Mouse (Mus musculus) hindbrain, embryonic 14.5 days (tissue): ENCODE measurements around the gene Akap17b. TPM values are rescaled to one million over a fixed set of nuclear protein-coding genes. Genes with fewer than 3 reads are reported as not detected.
A peak's percentile ranks its signal among the peaks of the same experiment; 100 is the strongest.

ENCODE experiments used
- ATAC-seq: fragments of 200-750 bp; cut with Nextera tagmentation; 2 replicates; pipeline ENCODE4 v1.8.0; 2017; ENCODE audit warnings: moderate number of reproducible peaks, mild to moderate bottlenecking, moderate TSS enrichment, moderate library complexity; ENCODE audit not compliant: low FRiP score
- DNase-seq: peaks from one replicate; pipeline ENCODE4 v3.0.0-alpha.2; 2015; ENCODE audit warnings: low spot score
- H3K27ac ChIP-seq: fragments of 300-500 bp; sonication (generic); 2 replicates; pipeline ENCODE4 v1.5.1; 2014; ENCODE audit warnings: mild to moderate bottlenecking, moderate library complexity
- H3K27me3 ChIP-seq: fragments of 300-500 bp; sonication (generic); 2 replicates; pipeline ENCODE4 v1.6.1; 2014; ENCODE audit warnings: mild to moderate bottlenecking, low read length, mixed read lengths; ENCODE audit not compliant: control insufficient read depth, insufficient read depth
- H3K36me3 ChIP-seq: fragments of 300-500 bp; sonication (generic); replicated peaks from 2 replicates; pipeline ENCODE4 v1.6.1; 2014; ENCODE audit not compliant: control insufficient read depth, insufficient read depth
- H3K4me1 ChIP-seq: fragments of 300-500 bp; sonication (generic); replicated peaks from 2 replicates; pipeline ENCODE4 v1.6.1; 2014; ENCODE audit warnings: antibody characterized with exemption, low read length, mixed read lengths; ENCODE audit not compliant: control insufficient read depth, insufficient read depth
- H3K4me2 ChIP-seq: fragments of 300-500 bp; sonication (generic); replicated peaks from 2 replicates; pipeline ENCODE4 v1.6.1; 2014; ENCODE audit warnings: mild to moderate bottlenecking, moderate library complexity
- H3K4me3 ChIP-seq: fragments of 300-500 bp; sonication (generic); replicated peaks from 2 replicates; pipeline ENCODE4 v1.5.1; 2014; ENCODE audit warnings: mild to moderate bottlenecking, low read length
- H3K9ac ChIP-seq: fragments of 300-500 bp; sonication (generic); 2 replicates; pipeline ENCODE4 v1.6.1; 2014
- H3K9me3 ChIP-seq: fragments of 300-500 bp; sonication (generic); 2 replicates; pipeline ENCODE4 v1.6.1; 2016; ENCODE audit warnings: low read length; ENCODE audit not compliant: control insufficient read depth
- WGBS: fragments of 180-500 bp; shearing (Covaris S2); extraction: QIAGEN DNeasy Blood & Tissue Kit; methylation state at CpG from one replicate; pipeline ENCODE4 v1.1.7; 2014; 5-methylcytosine and 5-hydroxymethylcytosine counted together
- polyA plus RNA-seq: library from polyadenylated mRNA; unstranded; fragments of >200 nt; fragmentation: Nextera tagmentation; extraction: Ambion mirVana; gene quantifications from 2 replicates; pipeline ENCODE4 v1.2.1, GENCODE M21; 2014

The Akap17b gene
- polyA plus RNA-seq = 6.6 and 6.8 TPM in 2 replicates

DNA sequence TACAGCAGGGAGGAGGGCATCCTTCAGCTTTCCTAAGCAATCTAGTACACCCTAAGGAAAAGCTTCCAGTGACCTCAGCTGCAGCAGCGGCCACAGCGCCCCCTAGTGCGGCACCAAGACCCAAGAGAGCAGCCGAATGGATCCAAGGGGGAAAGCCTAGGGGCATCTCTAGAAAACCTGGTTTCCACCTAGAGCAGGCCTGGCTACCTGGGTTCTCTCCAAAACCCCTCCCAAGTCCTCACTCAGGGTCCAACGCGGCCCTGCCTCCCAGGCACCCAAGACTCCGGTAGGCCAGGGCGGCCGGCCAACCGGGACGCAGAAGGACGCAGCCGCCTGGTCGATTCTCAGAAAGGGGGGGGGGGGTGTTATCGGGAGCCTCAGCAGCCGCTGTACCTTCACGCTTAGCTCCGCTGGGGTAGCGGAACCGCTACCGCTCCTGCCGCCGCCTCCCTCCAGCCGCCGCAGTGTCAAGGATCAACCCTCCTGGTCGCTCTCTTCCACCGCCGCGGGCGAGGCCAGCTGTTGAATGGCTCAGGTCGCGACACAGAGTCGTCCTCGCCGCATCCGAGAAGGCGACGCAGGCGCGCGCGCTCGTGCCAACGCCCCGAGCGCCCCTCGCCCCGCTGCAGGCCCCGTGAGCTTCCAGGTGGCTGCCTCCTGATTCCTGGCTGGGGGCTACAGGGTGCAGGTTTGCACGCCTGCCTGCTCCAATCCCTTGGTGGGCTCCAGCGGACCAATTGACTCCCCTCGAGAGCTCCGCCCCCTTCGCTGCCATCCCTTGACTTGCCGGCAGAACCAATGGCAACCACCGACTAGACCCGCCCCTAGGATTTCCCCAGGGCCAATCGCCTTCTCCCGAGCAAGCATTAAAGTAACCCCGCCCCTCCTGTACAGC lies at the start of gene Akap17b:
Akap17b (minus strand) TSS at position 739 of the 895 bp plus-strand sequence.
- Histone ChIP-seq H3K4me3 (peak within 1 kb of the TSS; percentile 61), H3K9me3 (no peaks in the 10 kb centered on the region), H3K4me2 (peak within 1 kb of the TSS; percentile 55), H3K27me3 (no peaks in the 10 kb centered on the region), H3K36me3 (no peaks in the 10 kb centered on the region), H3K9ac (peak within 1 kb of the TSS; percentile 79), H3K27ac (peak within 1 kb of the TSS; percentile 86), H3K4me1 (no peaks in the 10 kb centered on the region)
- 23% methylated on average over 35 of the region's 60 CpGs for WGBS
- peak; percentile 95 for ATAC-seq
- peak; percentile 73 for DNase-seq

DNA sequence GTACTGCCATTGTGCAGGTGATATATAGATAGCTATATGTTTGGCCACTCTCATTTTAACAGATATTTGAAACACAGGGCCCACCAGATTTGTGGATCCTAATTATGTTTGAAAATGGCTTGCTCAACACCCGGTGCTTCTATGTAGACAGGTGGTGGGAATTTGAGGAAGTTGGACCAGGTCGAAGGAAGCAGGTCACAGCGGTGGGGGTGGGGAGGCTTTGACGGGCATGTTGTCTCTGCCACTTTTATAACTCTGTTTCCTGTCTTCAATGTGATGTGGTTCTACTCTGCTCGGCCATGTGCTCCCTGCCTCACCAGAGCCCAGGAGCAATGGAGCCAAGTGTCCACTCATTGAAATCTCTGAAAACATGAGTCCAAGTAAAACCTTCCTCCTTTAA lies 46.2 kb upstream of the Akap17b start:
- ATAC-seq = no peak
- Histone ChIP-seq H3K9ac (no peak overlapping the region), H3K4me2 (no peak overlapping the region), H3K9me3 (no peaks in the 10 kb centered on the region), H3K4me3 (no peak overlapping the region), H3K27me3 (no peaks in the 10 kb centered on the region), H3K36me3 (no peaks in the 10 kb centered on the region), H3K27ac (no peak overlapping the region), H3K4me1 (no peaks in the 10 kb centered on the region)
- DNase-seq = no peak
- WGBS = 88% methylated on average over 5 of the region's 5 CpGs

DNA sequence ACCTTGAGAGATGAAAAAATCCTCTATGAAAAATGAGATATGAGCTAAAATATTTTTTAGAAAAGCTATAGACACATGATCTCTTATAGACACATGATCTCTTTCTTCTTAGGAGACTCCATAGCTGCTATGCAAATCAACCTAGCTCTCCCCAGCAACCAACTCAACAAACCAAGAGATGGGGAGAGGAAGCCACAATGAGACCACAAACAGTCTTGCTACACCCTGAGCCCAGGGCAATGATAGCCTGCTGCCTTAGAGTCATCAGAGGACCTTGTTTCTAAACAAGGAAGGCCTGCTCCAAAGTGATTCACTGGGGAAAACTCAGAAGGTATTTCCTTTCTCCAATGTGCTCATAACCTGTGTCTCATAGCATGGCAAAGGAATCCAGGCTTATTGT lies 44.5 kb upstream of the Akap17b start:
- Histone ChIP-seq H3K4me2 (no peak overlapping the region), H3K27me3 (no peaks in the 10 kb centered on the region), H3K36me3 (no peaks in the 10 kb centered on the region), H3K27ac (no peak overlapping the region), H3K9ac (no peak overlapping the region), H3K9me3 (no peaks in the 10 kb centered on the region), H3K4me1 (no peaks in the 10 kb centered on the region), H3K4me3 (no peak overlapping the region)
- DNase-seq (no peak), ATAC-seq (no peak)

DNA sequence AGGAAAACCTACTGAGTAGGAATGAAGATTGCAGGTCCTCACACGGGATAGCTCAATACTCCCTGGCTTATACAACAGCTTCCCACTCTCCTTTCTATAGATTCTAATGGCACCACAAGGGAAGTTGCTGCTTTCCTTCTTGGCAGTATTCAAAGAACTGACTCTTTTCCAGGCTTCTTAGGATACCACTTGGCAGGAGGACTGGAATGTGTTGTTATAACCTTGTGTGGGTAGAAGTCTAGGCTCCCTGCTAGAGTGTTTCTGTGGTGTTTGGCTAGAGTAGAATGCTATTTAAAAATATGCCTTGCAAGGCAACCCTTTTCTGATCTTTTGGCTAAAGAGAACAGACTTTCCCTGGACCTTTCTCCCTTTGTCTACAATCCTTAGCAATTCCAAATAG lies 31.6 kb upstream of the Akap17b start:
- DNase-seq (no peak), ATAC-seq (no peak)
- Histone ChIP-seq H3K27ac (no peak overlapping the region), H3K27me3 (no peaks in the 10 kb centered on the region), H3K36me3 (no peaks in the 10 kb centered on the region), H3K4me1 (no peaks in the 10 kb centered on the region), H3K9ac (no peak overlapping the region), H3K4me3 (no peak overlapping the region), H3K4me2 (no peak overlapping the region), H3K9me3 (no peaks in the 10 kb centered on the region)
- 46% methylated on average over 1 of the region's 1 CpGs for WGBS

DNA sequence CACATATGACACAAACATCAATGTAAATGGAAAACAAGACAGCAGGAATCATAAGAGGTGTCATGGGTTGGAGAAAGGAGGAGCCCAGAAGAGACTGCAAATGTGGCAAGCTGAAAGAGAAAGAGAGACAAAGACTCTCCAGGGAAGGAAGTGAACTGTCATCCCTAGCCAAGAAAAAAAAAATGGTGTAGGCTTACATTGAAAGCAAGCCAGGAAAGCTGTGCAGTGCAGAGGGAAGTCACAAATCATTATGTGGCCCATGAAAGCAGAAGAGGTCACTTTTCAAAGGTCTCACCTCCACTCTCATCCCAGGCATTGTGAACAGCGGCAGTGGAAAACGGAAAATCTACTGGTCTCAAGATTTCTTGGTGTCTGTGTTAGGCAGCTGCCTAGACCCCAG lies 27.5 kb upstream of the Akap17b start:
- DNase-seq (no peak), ATAC-seq (no peak)

DNA sequence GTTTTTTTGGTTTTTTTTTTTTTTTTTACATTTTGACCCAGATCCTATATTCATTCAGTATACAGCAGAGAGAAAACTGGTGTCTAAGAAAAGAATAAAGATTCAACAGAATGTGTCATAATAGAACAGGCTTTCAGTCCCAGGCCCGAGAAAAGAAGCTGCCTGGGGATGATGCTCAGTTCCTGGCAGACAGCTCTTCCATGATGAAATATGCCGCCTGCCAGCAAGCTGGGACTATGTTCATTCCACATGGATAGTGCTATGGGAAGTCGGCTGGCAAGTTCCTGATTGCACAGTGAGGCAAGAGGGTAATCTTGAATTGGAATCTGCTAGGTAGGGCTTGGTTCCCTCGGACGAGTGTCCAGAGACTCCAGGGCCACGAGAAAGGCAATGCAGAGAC lies 5.1 kb downstream of the Akap17b start:
- Histone ChIP-seq H3K4me2 (no peak overlapping the region), H3K36me3 (no peaks in the 10 kb centered on the region), H3K27me3 (no peaks in the 10 kb centered on the region), H3K9ac (no peak overlapping the region), H3K9me3 (no peaks in the 10 kb centered on the region), H3K4me3 (no peak overlapping the region), H3K27ac (no peak overlapping the region), H3K4me1 (no peaks in the 10 kb centered on the region)
- 77% methylated on average over 6 of the region's 6 CpGs for whole genome bisulfite sequencing
- DNase-seq = no peak
- ATAC-seq = no peak

More for the DNA sequence above, 27.5 kb upstream of the Akap17b start:
- Histone ChIP-seq H3K27ac (no peak overlapping the region), H3K9ac (no peak overlapping the region), H3K36me3 (no peaks in the 10 kb centered on the region), H3K9me3 (no peaks in the 10 kb centered on the region), H3K4me3 (no peak overlapping the region), H3K27me3 (no peaks in the 10 kb centered on the region), H3K4me1 (no peaks in the 10 kb centered on the region), H3K4me2 (no peak overlapping the region)
- 69% methylated on average over 2 of the region's 2 CpGs for WGBS

DNA sequence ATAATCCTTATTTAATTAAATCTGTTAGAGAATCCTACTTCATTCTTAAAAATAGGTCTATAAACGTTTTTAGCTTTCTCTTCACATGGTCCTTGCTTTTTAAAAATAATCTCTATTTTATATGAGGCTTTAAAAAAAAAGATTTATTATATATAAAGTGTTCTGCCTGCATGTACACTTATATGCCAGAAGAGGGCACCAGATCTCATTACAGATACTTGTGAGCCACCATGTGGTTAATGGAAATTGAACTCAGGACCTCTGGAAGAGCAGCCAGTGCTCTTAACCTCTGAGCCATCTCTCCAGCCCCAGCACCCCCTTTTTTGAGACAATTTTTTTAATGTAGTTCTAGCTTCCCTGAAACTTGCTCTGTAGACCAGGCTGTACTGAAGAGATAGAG lies 14.4 kb downstream of the Akap17b start:
- 7% methylated on average over 1 of the region's 1 CpGs for WGBS
- no peak for ATAC-seq

DNA sequence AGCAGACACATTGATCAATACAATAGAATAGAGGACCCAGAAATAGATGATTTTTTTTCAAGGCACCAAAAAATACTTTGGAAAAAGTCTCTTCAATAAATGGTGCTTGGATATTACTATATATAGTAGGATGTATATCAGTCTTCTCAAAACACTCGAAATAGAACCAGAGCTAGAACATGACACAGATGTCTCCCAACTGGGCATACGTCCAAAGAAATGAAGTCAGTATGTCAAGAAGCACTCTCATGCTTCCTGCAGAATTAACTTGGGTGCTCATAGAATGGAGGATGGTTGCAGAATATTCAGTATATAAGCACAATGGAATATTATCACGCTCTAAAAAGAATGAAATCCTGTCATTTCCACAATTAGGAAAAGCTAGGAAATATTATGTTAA lies 17.1 kb downstream of the Akap17b start:
- no peaks in the 10 kb centered on the region for H3K27me3 ChIP-seq
- DNase-seq (no peak), ATAC-seq (no peak)
- no peak overlapping the region for H3K4me3 ChIP-seq
- H3K9me3 ChIP-seq = no peaks in the 10 kb centered on the region
- H3K9ac ChIP-seq = no peak overlapping the region
- H3K4me2 ChIP-seq = no peak overlapping the region
- H3K27ac ChIP-seq = no peak overlapping the region
- 79% methylated on average over 3 of the region's 3 CpGs for WGBS
- no peaks in the 10 kb centered on the region for H3K4me1 ChIP-seq
- no peaks in the 10 kb centered on the region for H3K36me3 ChIP-seq

More for the DNA sequence above, 14.4 kb downstream of the Akap17b start:
- Histone ChIP-seq H3K36me3 (no peaks in the 10 kb centered on the region), H3K9me3 (no peaks in the 10 kb centered on the region), H3K4me3 (no peak overlapping the region), H3K9ac (no peak overlapping the region), H3K4me2 (no peak overlapping the region), H3K27ac (no peak overlapping the region), H3K27me3 (no peaks in the 10 kb centered on the region), H3K4me1 (no peaks in the 10 kb centered on the region)
- no peak for DNase-seq

DNA sequence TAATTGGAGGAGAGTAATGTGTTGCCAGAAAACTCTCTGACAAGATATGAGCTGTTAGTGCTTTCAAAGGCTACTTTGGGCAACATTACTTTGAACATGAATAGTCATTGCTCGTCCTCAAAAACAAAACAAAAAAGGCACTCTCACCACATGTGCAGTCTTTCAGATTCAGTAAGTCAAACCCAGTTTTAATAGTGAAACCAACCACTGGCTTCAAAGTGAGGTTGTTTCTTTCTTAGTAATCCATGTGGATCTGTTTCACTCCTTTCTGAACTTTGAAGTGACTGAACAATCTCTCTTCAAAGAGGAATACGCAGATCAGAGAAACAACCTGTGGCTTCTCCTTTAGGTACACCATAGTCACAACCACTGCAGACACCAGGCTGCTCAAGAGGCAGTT lies 36.1 kb downstream of the Akap17b start:
- H3K4me3 ChIP-seq = no peak overlapping the region
- no peak overlapping the region for H3K9ac ChIP-seq
- WGBS = 88% methylated on average over 2 of the region's 2 CpGs
- no peak overlapping the region for H3K4me2 ChIP-seq
- no peak overlapping the region for H3K27ac ChIP-seq
- ATAC-seq = no peak
- peaks cover 60% of the 10 kb centered on the region for H3K36me3 ChIP-seq
- no peaks in the 10 kb centered on the region for H3K27me3 ChIP-seq
- no peaks in the 10 kb centered on the region for H3K4me1 ChIP-seq
- no peaks in the 10 kb centered on the region for H3K9me3 ChIP-seq
- DNase-seq = no peak
